Mouse (Mus musculus) testis, adult 2 months (tissue): Measurements from ENCODE around the gene Tmem178b.

Experiments used
- CTCF ChIP-seq: fragments of 200-500 bp; IDR thresholded peaks from 2 replicates; pipeline ENCODE4 v1.5.1; 2012; ENCODE audit warnings: low read depth, mild to moderate bottlenecking, inconsistent platforms, low read length, moderate library complexity; ENCODE audit not compliant: control insufficient read depth, insufficient read depth, insufficient replicate concordance
- POLR2A ChIP-seq: fragments of 200-500 bp; IDR thresholded peaks from 2 replicates; pipeline ENCODE4 v1.6.1; 2012; ENCODE audit warnings: low read depth, mild to moderate bottlenecking, inconsistent platforms, low read length, moderate library complexity; ENCODE audit not compliant: control insufficient read depth

DNA sequence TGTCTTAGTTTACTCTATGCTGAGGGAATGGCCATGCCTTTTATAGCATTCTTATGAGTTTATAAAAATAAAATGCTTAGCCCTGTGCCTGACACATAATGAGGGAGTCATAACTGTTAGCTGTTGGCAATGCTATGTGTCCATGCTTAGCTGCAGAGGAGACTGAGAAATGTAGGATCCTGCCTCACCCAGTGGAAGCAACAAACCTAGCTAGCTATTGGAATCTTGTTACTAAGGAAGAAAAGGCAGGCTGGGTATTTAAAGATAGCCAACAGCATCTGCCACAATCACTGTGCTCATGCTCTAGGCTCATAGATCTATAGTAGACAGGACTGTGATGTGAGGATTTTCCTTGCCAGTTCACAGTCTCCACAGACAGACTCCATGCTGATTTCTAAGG is 97.2 kb downstream of the Tmem178b start:
- TF ChIP-seq CTCF: no peak
- no peak for TF ChIP-seq POLR2A
